ENCODE assay signal across 20 mouse cellular contexts in genomic region chr16:18649126-18649525, GRCm38 (mm10). TPM values are rescaled to one million over a fixed set of nuclear protein-coding genes. Genes with fewer than 3 reads are reported as not detected.
"Had no signal": no experiment of that assay in that cellular context is flagged by ENCODE, and none has a peak within 500 bp of the region (broad histone marks: within the 10 kb centered on the region; RNA-seq: fewer than 3 reads in every experiment).

No protein-coding gene starts in this region.

- H3K4me3 ChIP-seq: limb, embryonic 12.5 days; limb, embryonic 15.5 days; megakaryocyte, embryonic 14.5 days; midbrain, embryonic 10.5 days; midbrain, embryonic 13.5 days; myocyte had no signal

- ATAC-seq: liver, postnatal 0 days; midbrain, embryonic 13.5 days; midbrain, embryonic 16.5 days had no signal

- H3K36me3 ChIP-seq: limb, embryonic 12.5 days; limb, embryonic 15.5 days; midbrain, embryonic 10.5 days; midbrain, embryonic 13.5 days had no signal

- H3K9ac ChIP-seq: limb, embryonic 12.5 days; limb, embryonic 15.5 days; liver, embryonic 14.5 days; liver, postnatal 0 days; lung, embryonic 14.5 days; midbrain, embryonic 13.5 days had no signal

- H3K4me1 ChIP-seq: limb, embryonic 12.5 days; megakaryocyte, embryonic 14.5 days; midbrain, embryonic 13.5 days had no signal

- H3K4me2 ChIP-seq: limb, embryonic 12.5 days; limb, embryonic 15.5 days; liver, embryonic 11.5 days; lung, embryonic 14.5 days; midbrain, embryonic 13.5 days had no signal

- H3K27ac ChIP-seq: kidney, postnatal 0 days; limb, embryonic 12.5 days; limb, embryonic 15.5 days; liver, embryonic 14.5 days; midbrain, embryonic 10.5 days; midbrain, embryonic 13.5 days had no signal

- H3K9me3 ChIP-seq: limb, embryonic 12.5 days; limb, embryonic 15.5 days; midbrain, embryonic 10.5 days; midbrain, embryonic 13.5 days had no signal

- H3K27me3 ChIP-seq: limb, embryonic 12.5 days; limb, embryonic 15.5 days; midbrain, embryonic 13.5 days had no signal

- DNase-seq: kidney, adult 2 months; kidney, postnatal 36 days; layer of hippocampus, postnatal 36 days; left cerebral cortex, postnatal 4 days; liver, postnatal 0 days; lung, embryonic 14.5 days; lung, postnatal 10 days; lung, postnatal 36 days; thymus, adult 18-20 months; thymus, postnatal 36 days had no signal

RNA-seq across cellular contexts. Expression of gene Gm49601, which starts 22.9 kb away (rescaled TPM):
- polyA plus RNA-seq: liver, embryonic 11.5 days; liver, postnatal 0 days had no signal

RNA-seq across cellular contexts. Expression of gene Tbx1, which starts 58.7 kb away (rescaled TPM):
- polyA plus RNA-seq: liver, postnatal 0 days had no signal
